Mouse (Mus musculus) heart, adult 2 months (tissue): ENCODE results near the gene Nucks1.

ENCODE experiments used
- CTCF ChIP-seq: fragments of 200-600 bp; IDR thresholded peaks from 2 replicates; pipeline ENCODE4 v1.8.1; 2022; ENCODE audit warnings: antibody characterized with exemption, mild to moderate bottlenecking, moderate library complexity
- EP300 ChIP-seq: fragments of 200-500 bp; IDR thresholded peaks from 2 replicates; pipeline ENCODE4 v1.6.1; 2011; ENCODE audit warnings: low read depth, low read length, control low read depth; ENCODE audit not compliant: insufficient read depth
- POLR2A ChIP-seq: fragments of 200-500 bp; IDR thresholded peaks from 2 replicates; pipeline ENCODE4 v1.6.1; 2011; ENCODE audit warnings: mild to moderate bottlenecking, low read depth, low read length, control low read depth; ENCODE audit not compliant: insufficient read depth

GRCm38 (mm10) chr1:131947997-131948525 is 37.7 kb downstream of the Nucks1 start:
- TF ChIP-seq EP300: no peak
- TF ChIP-seq CTCF: no peak
- no peak for TF ChIP-seq POLR2A
